Mouse (Mus musculus) brown adipose tissue, adult 24 weeks (tissue): ENCODE results near the gene Gpank1. TPM values are rescaled to one million over a fixed set of nuclear protein-coding genes. Genes with fewer than 3 reads are reported as not detected.

Experiments used
- H3K27ac ChIP-seq: fragments of 200-500 bp; replicated peaks from 2 replicates; pipeline ENCODE4 v1.5.1; 2012; ENCODE audit warnings: low read depth, mild to moderate bottlenecking, low read length
- H3K4me1 ChIP-seq: fragments of 200-500 bp; 2 replicates; pipeline ENCODE4 v1.6.1; 2012; ENCODE audit warnings: low read length, mixed read lengths; ENCODE audit not compliant: control insufficient read depth, insufficient read depth, insufficient read length
- H3K4me3 ChIP-seq: fragments of 200-500 bp; 2 replicates; pipeline ENCODE4 v1.5.1; 2012; ENCODE audit warnings: low read depth, mild to moderate bottlenecking, low read length, moderate library complexity; ENCODE audit not compliant: insufficient read depth
- polyA plus RNA-seq: library from polyadenylated mRNA; stranded (reverse); fragments of >200 nt; gene quantifications from 2 replicates; pipeline ENCODE4 v1.2.4, GENCODE M21; 2012; ENCODE audit not compliant: missing spikeins, insufficient read depth, insufficient read length

The Gpank1 gene
- polyA plus RNA-seq: 7.9 and 12.8 TPM in 2 replicates

DNA sequence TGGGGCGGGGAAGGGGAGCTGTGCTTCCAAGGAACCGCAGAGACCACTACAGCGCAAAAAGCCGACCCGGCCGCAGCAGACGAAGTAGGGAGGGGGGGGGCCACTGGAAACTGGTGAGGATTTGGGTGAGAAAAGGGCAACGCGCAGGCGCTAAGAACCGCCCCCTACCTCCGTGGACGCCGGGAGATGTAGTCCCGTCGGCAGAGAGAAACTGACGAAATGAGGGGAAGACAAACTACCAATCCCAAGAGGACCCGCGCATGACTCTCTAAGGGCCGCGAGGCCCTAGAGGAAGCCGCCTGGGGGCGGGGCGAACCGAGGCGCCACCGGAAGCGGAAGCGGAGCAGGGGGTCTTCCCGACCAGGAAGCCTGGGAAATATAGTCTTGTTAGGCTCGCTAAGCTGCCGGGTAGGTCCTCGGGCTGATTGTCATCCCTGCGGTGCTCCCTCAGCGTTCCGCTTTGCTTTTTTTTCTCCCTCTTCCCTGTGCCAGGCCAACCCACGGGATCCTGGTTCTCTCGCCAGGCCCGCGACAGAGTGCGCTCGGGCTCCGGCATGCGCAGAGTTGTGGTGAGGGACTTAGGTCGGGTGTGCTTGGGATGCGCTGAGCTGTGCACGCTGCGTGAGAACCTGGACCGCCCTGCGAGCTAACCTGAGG lies at the start of gene Gpank1:
Gpank1 (plus strand) TSS at position 313 of the 657 bp plus-strand sequence.
- Histone ChIP-seq H3K4me1 (peaks cover 2% of the 10 kb centered on the region; the same call in 1 of the 2 replicates), H3K4me3 (peak within 1 kb of the TSS; percentile 92), H3K27ac (peak within 1 kb of the TSS; percentile 67)

DNA sequence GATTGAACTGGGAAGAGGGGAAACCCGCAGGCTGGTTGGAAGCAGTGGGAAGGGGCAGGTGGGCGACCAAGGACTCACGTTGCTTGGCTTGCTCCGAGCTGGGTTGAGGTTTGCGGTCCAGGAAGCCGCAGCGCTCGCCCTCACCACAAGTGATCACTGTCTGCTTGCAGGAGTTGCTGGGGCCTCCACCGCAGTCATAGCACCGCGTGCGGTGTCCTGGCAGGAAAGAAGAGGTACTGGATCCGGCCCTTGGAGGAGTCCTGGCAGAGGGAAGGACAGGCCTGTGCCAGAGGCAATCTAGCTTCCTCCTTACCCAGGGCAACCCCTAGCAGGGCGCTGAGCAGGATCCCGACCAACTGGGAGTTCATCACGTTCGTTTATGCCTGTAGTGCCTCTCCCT lies 47.2 kb upstream of the Gpank1 start:
- H3K4me1 ChIP-seq: no peaks in the 10 kb centered on the region
- no peak overlapping the region for H3K27ac ChIP-seq
- no peak overlapping the region for H3K4me3 ChIP-seq

DNA sequence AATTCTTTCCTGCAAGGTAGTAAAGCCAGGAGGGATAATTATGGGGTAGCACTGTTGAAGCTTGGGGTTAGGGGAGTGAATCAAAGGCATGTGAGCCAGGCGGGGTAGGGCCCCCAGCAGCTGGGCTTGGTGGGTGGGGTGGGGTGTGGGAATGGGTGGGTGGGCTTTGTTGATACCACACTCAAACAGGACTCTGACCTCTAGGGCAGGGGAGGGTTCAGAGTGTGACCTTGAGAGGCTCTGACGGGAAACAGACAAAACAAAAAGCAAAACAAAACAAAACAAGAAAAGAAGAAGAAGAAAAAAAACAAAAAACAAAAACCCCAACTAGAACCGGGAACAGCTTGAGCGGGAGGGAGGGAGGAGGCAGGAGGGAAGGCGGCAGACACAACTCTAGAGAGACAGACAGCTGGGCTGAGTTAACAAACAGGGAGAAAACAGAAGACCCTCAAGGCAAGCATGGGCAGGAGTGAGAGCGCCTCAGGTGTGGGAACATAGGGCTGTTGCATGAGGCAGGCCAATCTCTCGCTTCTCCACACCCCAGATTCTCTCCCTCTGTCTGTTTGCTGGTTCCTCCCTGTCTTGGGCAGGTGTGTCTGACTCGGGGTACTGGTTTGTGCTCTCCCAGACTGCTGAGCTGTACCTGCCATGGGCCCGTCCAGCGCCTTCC lies 44.6 kb upstream of the Gpank1 start, which contains the start of gene Ly6g6e:
Ly6g6e (plus strand) TSS at position 396 of the 670 bp plus-strand sequence.
- Histone ChIP-seq H3K4me3 (peak within 1 kb of the TSS; percentile 63), H3K4me1 (no peaks in the 10 kb centered on the region), H3K27ac (peak within 1 kb of the TSS; percentile 40)

DNA sequence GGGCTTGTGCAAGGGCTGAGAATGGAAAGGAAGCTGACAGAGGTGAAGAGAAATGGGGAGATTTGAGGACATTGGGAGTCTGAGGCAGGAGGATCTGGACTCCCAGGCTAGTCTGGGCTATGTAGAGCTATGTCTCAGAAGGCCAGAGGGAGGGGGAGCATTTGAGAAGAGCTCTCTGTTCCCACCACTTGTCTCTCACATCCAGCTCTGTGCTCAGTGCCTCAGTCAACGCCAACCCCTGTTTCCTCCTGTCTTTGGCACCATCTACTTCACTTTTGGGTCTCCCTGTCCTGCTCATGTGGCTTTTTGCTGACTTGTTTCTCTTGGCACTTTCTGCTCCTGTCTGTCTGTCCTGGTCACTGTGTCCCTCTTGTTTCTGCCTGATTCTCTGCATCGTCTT lies 44.0 kb upstream of the Gpank1 start:
- H3K4me1 ChIP-seq: no peaks in the 10 kb centered on the region
- H3K27ac ChIP-seq: peak overlapping the region; percentile 40
- peak overlapping the region; percentile 63 for H3K4me3 ChIP-seq

DNA sequence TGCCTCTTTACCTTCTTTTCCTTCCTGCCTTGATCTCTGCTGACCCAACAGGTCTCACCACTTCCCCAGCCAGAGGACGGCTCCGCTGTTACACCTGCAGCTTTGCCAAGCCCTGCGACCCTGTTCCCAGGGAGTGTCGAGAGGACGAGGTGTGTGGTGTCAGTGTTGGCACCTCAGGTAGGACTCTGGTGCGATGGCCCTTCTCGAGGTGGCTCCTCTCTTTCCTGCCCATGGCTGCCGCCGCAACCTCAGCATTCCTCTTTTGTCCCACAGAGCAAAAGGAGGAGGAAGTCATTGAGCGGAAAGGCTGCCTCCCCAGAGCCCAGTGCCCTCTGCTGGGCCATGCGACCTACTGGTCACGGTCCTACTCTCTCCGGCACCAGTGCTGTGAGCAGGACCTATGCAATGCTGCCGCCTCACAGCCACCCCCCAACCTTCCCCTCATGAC lies 43.4 kb upstream of the Gpank1 start, which contains the start of gene Ly6g6d:
Ly6g6d (minus strand) TSS at position 280 of the 448 bp plus-strand sequence.
- H3K4me3 ChIP-seq: peak within 1 kb of the TSS; percentile 63
- no peaks in the 10 kb centered on the region for H3K4me1 ChIP-seq
- H3K27ac ChIP-seq: peak within 1 kb of the TSS; percentile 40

DNA sequence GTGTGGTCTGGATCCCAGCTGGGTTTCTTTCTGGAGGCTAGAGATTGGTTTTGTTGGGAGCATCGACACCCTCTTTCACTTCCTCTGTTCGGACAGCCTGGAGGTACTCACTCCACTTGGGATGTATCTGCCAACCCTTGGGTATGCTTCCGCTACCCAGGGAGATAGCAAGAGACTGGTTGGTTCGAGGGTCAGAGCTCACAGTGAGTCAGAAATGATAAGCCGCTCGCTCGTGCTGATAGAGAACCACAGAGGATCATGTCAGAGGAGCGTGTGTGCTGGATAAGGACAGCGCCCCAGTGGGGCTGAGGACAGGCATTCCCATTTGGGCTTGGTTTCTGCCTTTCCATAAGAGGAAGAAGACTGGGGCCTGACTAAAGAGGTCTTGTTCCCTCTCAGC lies 41.5 kb upstream of the Gpank1 start:
- H3K4me3 ChIP-seq: no peak overlapping the region
- no peak overlapping the region for H3K27ac ChIP-seq
- no peaks in the 10 kb centered on the region for H3K4me1 ChIP-seq

DNA sequence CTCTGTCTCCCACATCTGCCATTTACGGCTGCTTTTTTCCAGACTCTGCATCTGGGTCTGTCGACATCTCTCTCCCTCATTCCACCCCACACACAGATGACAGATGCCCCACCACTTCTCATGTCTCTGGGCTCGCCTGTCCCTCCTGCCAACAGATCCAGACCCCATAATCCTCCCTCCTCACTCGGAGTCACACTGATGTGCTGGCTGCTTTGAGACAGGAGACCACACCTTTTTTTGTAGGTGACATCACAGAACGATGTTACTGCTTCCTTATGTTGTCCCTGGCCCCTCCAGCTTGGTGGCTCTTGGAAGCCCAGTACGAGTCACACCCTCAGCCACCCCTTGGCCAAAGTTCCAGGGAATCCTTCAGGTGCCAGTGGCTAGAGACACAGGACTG lies 41.0 kb upstream of the Gpank1 start:
- no peak overlapping the region for H3K27ac ChIP-seq
- no peak overlapping the region for H3K4me3 ChIP-seq
- H3K4me1 ChIP-seq: no peaks in the 10 kb centered on the region

DNA sequence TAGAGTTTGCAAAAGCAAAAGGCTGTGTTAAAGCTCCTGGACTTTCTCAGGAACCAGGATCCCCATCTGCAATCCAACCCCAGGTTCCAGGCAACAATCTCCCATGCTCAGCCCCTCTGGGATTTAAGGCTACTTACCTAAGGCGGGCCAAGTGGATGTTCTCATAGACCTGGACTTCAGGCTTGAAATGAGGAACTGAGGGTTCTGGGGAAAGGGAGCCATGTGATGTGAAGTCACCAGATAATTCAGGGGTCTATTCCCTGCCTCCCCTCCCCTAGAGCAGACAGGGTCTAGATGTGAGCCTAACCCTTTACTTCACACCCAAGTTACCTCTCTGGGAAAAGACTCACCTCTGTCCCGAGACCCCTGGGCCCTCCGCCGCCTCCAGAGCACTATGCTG lies 40.5 kb upstream of the Gpank1 start:
- no peak overlapping the region for H3K27ac ChIP-seq
- no peak overlapping the region for H3K4me3 ChIP-seq
- H3K4me1 ChIP-seq: no peaks in the 10 kb centered on the region

DNA sequence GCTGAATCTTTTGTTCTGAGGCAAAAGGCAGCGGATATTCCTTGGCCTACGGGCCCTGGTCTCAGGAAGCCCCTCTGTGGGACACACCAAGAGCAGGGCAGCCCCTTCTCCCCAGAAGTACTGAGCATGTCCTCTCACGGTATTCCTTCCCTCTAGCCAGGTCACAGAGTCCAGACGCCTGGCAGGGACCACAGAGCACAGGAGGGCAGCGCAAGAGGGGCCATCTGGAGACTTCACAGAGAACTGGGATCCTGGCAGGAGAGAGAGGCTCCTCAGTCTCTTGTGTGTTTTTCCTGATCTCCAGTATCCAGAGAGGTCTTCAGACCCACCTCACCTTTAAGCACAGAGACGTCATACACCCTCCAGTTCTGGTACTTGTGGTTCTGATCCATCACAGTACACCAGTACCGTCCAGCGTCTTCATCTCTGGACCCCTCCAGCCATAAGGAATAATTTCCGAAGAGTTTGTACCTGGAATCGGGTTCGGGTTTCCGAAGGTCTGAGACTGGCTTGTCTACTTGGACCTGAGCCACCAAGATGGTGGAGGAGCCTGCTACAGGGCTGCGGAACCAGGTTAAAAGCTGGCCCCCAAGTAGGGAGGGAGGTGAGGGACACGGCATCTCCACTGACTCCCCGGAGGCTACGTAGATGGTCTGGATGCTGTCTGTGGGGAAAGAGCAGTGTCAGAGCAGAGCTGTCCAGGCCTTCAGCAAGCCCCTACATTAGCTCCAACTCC lies 38.2 kb upstream of the Gpank1 start:
- Histone ChIP-seq H3K4me1 (no peaks in the 10 kb centered on the region), H3K27ac (no peak overlapping the region), H3K4me3 (no peak overlapping the region)

DNA sequence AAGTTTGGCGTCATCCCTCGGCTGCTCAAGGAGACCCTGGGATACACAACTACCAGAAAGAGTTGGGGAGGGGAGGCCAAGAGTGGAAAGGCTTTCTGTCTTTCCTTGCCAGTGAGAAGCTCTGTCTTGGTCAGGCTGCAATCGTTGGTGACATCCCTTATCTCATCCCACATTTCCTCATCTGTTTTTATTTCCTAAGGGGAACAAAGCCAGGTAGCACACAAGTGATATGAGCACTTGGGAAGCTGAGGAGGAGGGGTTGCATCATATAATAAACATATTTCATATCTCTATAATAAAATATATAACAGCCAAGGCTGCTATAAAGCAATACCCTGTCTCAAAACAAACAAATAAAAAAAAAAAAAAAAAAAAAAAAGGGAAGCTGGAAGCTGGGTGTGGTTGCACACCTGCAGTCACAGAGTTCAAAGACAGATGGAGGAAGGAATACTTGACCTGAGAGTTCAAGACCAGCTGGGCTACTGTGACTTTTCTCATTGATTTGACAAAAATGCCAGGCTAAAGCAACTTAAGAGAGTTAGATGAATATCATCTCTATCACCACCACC lies 37.2 kb upstream of the Gpank1 start:
- Histone ChIP-seq H3K4me3 (no peak overlapping the region), H3K4me1 (no peaks in the 10 kb centered on the region)

DNA sequence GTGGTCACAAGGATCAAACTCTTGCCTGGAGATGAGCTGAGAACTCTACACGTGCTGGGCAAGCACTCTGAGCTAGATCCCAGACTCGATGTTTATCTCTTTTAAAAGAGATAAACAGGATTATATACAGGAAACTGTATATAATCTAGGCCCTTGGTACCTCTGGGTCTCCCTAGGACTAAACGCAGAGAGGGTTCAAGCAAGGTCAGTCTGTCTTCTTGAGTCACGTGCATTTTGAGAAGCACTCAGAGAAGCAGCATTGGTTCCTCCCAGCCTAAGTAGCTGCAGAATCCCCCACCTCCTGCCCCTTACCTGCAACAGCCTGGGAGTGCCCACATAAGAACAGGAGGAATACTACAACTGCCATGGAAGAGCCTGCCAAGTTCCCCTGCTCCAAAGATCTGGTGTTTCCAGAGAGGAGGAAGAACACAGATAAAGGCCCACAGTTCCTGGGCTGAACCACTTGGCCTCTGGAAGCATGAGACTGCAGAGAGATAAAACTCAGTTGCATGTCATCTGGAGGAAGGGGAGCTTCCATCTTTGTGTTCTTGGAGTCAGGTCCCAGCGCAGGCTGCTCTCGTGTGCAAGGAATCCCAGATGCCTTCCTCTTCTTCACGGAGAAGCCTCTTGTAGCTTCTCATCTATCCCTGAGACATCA lies 35.9 kb upstream of the Gpank1 start, which contains the start of gene Ly6g6f:
Ly6g6f (minus strand) TSS at position 403 of the 658 bp plus-strand sequence.
- Histone ChIP-seq H3K4me1 (no peaks in the 10 kb centered on the region; the same call in 1 of the 2 replicates), H3K4me3 (no peak within 1 kb of the TSS), H3K27ac (no peak within 1 kb of the TSS)

More for the DNA sequence above, 37.2 kb upstream of the Gpank1 start:
- H3K27ac ChIP-seq: no peak overlapping the region

DNA sequence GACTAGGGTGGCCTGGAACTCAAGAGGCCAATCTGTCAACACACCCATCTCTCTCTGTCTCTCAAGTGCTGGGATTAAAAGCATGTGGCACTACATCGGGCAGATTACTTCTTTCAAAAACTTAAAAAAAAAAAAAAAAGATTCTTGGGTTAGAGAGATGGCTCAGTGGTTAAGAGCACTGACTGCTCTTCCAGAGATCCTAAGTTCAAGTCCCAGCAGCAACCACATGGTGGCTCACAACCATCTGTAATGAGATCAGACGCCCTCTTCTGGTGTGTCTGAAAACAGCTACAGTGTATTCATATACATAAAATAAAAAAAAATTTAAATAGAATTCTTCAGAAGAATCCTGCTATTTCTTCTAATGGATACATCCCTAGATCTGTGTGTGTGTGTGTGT lies 33.1 kb upstream of the Gpank1 start:
- H3K4me1 ChIP-seq: no peaks in the 10 kb centered on the region; the same call in 1 of the 2 replicates

DNA sequence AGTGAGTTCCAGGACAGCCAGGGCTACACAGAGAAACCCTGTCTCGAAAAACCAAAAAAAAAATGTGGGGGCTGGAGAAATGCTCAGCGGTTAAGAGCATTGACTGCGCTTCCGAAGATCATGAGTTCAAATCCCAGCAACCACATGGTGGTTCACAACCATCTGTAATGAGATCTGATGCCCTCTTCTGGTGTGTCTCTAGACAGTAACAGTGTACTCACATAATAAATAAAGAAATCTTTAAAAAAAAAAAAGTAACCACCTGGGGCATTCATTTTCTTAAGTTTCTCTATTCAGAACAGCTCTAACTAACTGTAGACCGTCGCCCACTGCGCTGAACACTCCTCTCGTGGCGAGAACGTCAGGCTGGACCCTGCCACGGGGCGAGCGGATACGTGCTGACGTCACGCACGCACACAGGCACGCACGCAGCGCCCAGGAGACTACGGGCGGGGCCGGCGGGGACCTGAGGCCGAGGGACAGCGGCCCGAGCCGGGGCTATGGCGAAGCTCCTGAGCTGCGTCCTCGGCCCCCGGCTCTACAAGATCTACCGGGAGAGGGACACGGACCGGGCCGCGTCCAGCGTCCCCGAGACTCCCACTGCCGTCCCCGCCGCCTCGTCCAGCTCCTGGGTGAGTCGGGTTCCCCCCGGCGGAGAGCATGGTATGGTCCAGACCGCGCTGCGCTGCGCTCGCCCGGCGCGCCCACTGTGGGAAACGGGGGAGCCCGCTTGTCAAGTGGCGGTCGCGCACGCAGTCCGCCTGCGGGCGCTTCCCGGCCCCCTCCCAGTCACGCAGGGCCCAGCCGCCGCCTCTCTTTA lies 32.2 kb upstream of the Gpank1 start, which contains the start of gene Abhd16a:
Abhd16a (plus strand) TSS at position 439 of the 820 bp plus-strand sequence.
- Histone ChIP-seq H3K4me1 (no peaks in the 10 kb centered on the region; the same call in 1 of the 2 replicates), H3K27ac (peak within 1 kb of the TSS; percentile 98), H3K4me3 (peak within 1 kb of the TSS; percentile 85)

More for the DNA sequence above, 33.1 kb upstream of the Gpank1 start:
- Histone ChIP-seq H3K27ac (no peak overlapping the region), H3K4me3 (no peak overlapping the region)
